Mouse (Mus musculus) ES-Bruce4 (cell line): ENCODE measurements around the gene Ahdc1.
A peak's percentile ranks its signal among the peaks of the same experiment; 100 is the strongest.

Source experiments
- CTCF ChIP-seq: IDR thresholded peaks from one replicate; pipeline ENCODE4 v1.8.1; 2011; ENCODE audit warnings: low read depth, low read length
- EP300 ChIP-seq: IDR thresholded peaks from 2 replicates; pipeline ENCODE4 v1.6.1; 2011; ENCODE audit warnings: low read depth, low read length; ENCODE audit not compliant: insufficient read depth
- POLR2A ChIP-seq: IDR thresholded peaks from one replicate; pipeline ENCODE4 v1.8.1; 2011; ENCODE audit warnings: low read length; ENCODE audit not compliant: insufficient read depth

DNA sequence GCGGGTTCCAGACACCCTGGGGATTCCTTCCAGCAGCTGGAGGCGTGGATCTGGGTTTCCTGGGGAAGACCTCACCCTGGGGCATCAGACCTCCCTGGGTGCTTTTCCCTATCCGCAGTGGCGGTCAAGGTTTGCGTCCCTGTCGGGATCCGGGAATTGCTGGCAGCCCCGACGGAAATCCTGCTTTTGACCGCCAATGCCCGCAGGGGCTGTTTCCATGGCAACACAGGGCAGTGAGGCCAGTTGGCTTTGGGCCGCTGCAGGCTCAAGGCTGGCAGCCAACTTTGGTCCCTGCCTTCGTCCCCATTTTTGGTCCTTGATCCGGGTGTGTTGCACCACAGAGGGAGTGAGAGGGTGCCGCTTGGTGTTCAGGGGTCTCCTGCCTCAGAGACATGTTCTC lies 36.2 kb upstream of the Ahdc1 start:
- TF ChIP-seq POLR2A (no peak), CTCF (no peak), EP300 (peak; percentile 59; the same call in 1 of the 2 replicates)
